Mouse (Mus musculus) monocyte, adult 2 months (primary cell): Measurements from ENCODE around the gene Dchs1.

ENCODE experiments used
- DNase-seq, 2 experiments: peaks; one replicate each; pipeline ENCODE4 v3.0.0; 2022; ENCODE audit warnings: low spot score in 2 of 2, low read depth in 1 of 2

Gene Dchs1

GRCm38 (mm10) chr7:105787285-105788140, at the start of gene Dchs1:
TSS of gene Dchs1 (minus strand) at chr7:105787654.
- no peak for DNase-seq

- DNase-seq = no peak
Observed at GRCm38 (mm10) chr7:105824281-105824680, 36.8 kb upstream of the Dchs1 start.

GRCm38 (mm10) chr7:105818483-105818882, 31.0 kb upstream of the Dchs1 start:
- no peak for DNase-seq

- DNase-seq = no peak
Observed at GRCm38 (mm10) chr7:105816736-105817135, 29.3 kb upstream of the Dchs1 start.

- no peak for DNase-seq
Observed at GRCm38 (mm10) chr7:105813326-105813725, 25.9 kb upstream of the Dchs1 start.

GRCm38 (mm10) chr7:105812566-105812965, 25.1 kb upstream of the Dchs1 start:
- no peak for DNase-seq

GRCm38 (mm10) chr7:105811516-105811915, 24.1 kb upstream of the Dchs1 start:
- DNase-seq = no peak

GRCm38 (mm10) chr7:105810877-105811489, 23.5 kb upstream of the Dchs1 start, which contains the start of gene Mrpl17:
TSS of gene Mrpl17 (minus strand) at chr7:105811099.
- peak; percentile 99 to 100 for DNase-seq

GRCm38 (mm10) chr7:105810280-105810876, 22.9 kb upstream of the Dchs1 start:
- no peak for DNase-seq

- DNase-seq = no peak
Observed at GRCm38 (mm10) chr7:105809836-105810235, 22.4 kb upstream of the Dchs1 start.

GRCm38 (mm10) chr7:105808385-105808784, 20.9 kb upstream of the Dchs1 start:
- DNase-seq = no peak

GRCm38 (mm10) chr7:105806716-105807115, 19.3 kb upstream of the Dchs1 start:
- no peak for DNase-seq

- DNase-seq = no peak
Observed at GRCm38 (mm10) chr7:105806125-105806524, 18.7 kb upstream of the Dchs1 start.

- DNase-seq = no peak
Observed at GRCm38 (mm10) chr7:105803428-105803827, 16.0 kb upstream of the Dchs1 start.

- DNase-seq = no peak
Observed at GRCm38 (mm10) chr7:105802771-105803170, 15.3 kb upstream of the Dchs1 start.

- no peak for DNase-seq
Observed at GRCm38 (mm10) chr7:105802312-105802711, 14.9 kb upstream of the Dchs1 start.

- DNase-seq = no peak
Observed at GRCm38 (mm10) chr7:105796972-105797371, 9.5 kb upstream of the Dchs1 start.

GRCm38 (mm10) chr7:105795759-105796366, 8.4 kb upstream of the Dchs1 start:
- no peak for DNase-seq

- DNase-seq = no peak
Observed at GRCm38 (mm10) chr7:105793701-105794100, 6.2 kb upstream of the Dchs1 start.

- no peak for DNase-seq
Observed at GRCm38 (mm10) chr7:105791147-105791546, 3.7 kb upstream of the Dchs1 start.

GRCm38 (mm10) chr7:105786506-105787284, 759 bp downstream of the Dchs1 start:
- DNase-seq = no peak
